Mouse (Mus musculus) left cerebral cortex, postnatal 14 days (tissue): ENCODE results near the gene Stab2. TPM values are rescaled to one million over a fixed set of nuclear protein-coding genes. Genes with fewer than 3 reads are reported as not detected.

Source experiments
- DNase-seq, 2 experiments: peaks; one replicate each; pipeline ENCODE4 v3.0.0; 2021 to 2022; ENCODE audit warnings: low spot score in 2 of 2, mixed read lengths in 1 of 2
- intact Hi-C: fragments of 180-260 bp; cut with DNase I; formaldehyde crosslinking; loops from one replicate; pipeline ENCODE4 v1.15.1; 2025
- long read RNA-seq, 2 experiments: library from polyadenylated mRNA; stranded (forward); transcript quantifications; one replicate each; pipeline ENCODE4 v2.0.0; 2021
- total RNA-seq, 2 experiments: library from RNA; stranded (reverse); gene quantifications; 2 replicates each; pipeline ENCODE4 v1.2.3; 2021

The Stab2 gene
- total RNA-seq, result under 1 TPM; 0.25 to 0.37 TPM
- long read RNA-seq, experiment 1, result 0 reads
- long read RNA-seq, experiment 2, result 0 reads

- intact Hi-C loops, result loop anchor here (1.0 kb wide), 1 partner anchor 18 kb away; no protein-coding TSS in a partner anchor
- no peak for DNase-seq
Measured at GRCm38 (mm10) chr10:87007385-87008214, at the start of gene Stab2. Gene Stab2, minus strand, starts transcription at chr10:87008025.

GRCm38 (mm10) chr10:87051714-87052113 is 43.9 kb upstream of the Stab2 start:
- intact Hi-C loops, result no loop called here
- DNase-seq, result no peak

- DNase-seq, result no peak
- intact Hi-C loops, result no loop called here
Measured at GRCm38 (mm10) chr10:87049179-87049578, 41.4 kb upstream of the Stab2 start.

- intact Hi-C loops, result no loop called here
Measured at GRCm38 (mm10) chr10:87046931-87047468, 39.2 kb upstream of the Stab2 start.

GRCm38 (mm10) chr10:87046469-87046868 is 38.6 kb upstream of the Stab2 start:
- DNase-seq, result no peak
- intact Hi-C loops, result no loop called here

More at GRCm38 (mm10) chr10:87046931-87047468, 39.2 kb upstream of the Stab2 start:
- DNase-seq, result no peak

GRCm38 (mm10) chr10:87045273-87045672 is 37.4 kb upstream of the Stab2 start:
- DNase-seq, result no peak
- intact Hi-C loops, result no loop called here

- no peak for DNase-seq
- intact Hi-C loops, result no loop called here
Measured at GRCm38 (mm10) chr10:87041265-87041664, 33.4 kb upstream of the Stab2 start.

- no peak for DNase-seq
- intact Hi-C loops, result no loop called here
Measured at GRCm38 (mm10) chr10:87039800-87040199, 32.0 kb upstream of the Stab2 start.

- intact Hi-C loops, result no loop called here
- DNase-seq, result no peak
Measured at GRCm38 (mm10) chr10:87039340-87039739, 31.5 kb upstream of the Stab2 start.

GRCm38 (mm10) chr10:87037062-87037461 is 29.2 kb upstream of the Stab2 start:
- intact Hi-C loops, result no loop called here
- DNase-seq, result no peak

- no peak for DNase-seq
- intact Hi-C loops, result no loop called here
Measured at GRCm38 (mm10) chr10:87036271-87036703, 28.5 kb upstream of the Stab2 start.

- DNase-seq, result no peak
- intact Hi-C loops, result no loop called here
Measured at GRCm38 (mm10) chr10:87035866-87036265, 28.0 kb upstream of the Stab2 start.

GRCm38 (mm10) chr10:87032768-87033167 is 24.9 kb upstream of the Stab2 start:
- intact Hi-C loops, result no loop called here
- DNase-seq, result no peak

GRCm38 (mm10) chr10:87024884-87025283 is 17.1 kb upstream of the Stab2 start:
- intact Hi-C loops, result loop anchor here (1.0 to 5.0 kb wide), 3 partner anchors 478 to 1302 kb away; no protein-coding TSS in a partner anchor

GRCm38 (mm10) chr10:87020711-87021110 is 12.9 kb upstream of the Stab2 start:
- intact Hi-C loops, result loop anchor here (2.0 kb wide), 1 partner anchor 48 kb away; no protein-coding TSS in a partner anchor
- DNase-seq, result peak; percentile 65 to 78

More at GRCm38 (mm10) chr10:87024884-87025283, 17.1 kb upstream of the Stab2 start:
- peak; percentile 87 to 89 for DNase-seq

GRCm38 (mm10) chr10:87018876-87019275 is 11.1 kb upstream of the Stab2 start:
- intact Hi-C loops, result no loop called here
- DNase-seq, result no peak

GRCm38 (mm10) chr10:87016151-87016692 is 8.4 kb upstream of the Stab2 start:
- intact Hi-C loops, result no loop called here

GRCm38 (mm10) chr10:87015403-87015802 is 7.6 kb upstream of the Stab2 start:
- intact Hi-C loops, result no loop called here
- DNase-seq, result no peak

More at GRCm38 (mm10) chr10:87016151-87016692, 8.4 kb upstream of the Stab2 start:
- DNase-seq, result no peak

- intact Hi-C loops, result no loop called here
- no peak for DNase-seq
Measured at GRCm38 (mm10) chr10:87014391-87014965, 6.7 kb upstream of the Stab2 start.

- DNase-seq, result no peak
- intact Hi-C loops, result no loop called here
Measured at GRCm38 (mm10) chr10:87012087-87012486, 4.3 kb upstream of the Stab2 start.
